Comparison of ENCODE assay signal across 12 mouse cellular contexts in genomic region chr12:24573275-24573580, GRCm38 (mm10). TPM values are rescaled to one million over a fixed set of nuclear protein-coding genes. Genes with fewer than 3 reads are reported as not detected.
A peak's percentile ranks its signal among the peaks of the same experiment; 100 is the strongest.
DNase-seq lines count a peak whose midpoint lies in the region; ATAC-seq lines count a peak whose summit lies in the region.
"Had no signal": no experiment of that assay in that cellular context is flagged by ENCODE, and none has a peak within 500 bp of the region (broad histone marks: within the 10 kb centered on the region; RNA-seq: fewer than 3 reads in every experiment).

No protein-coding gene starts in this region.

- H3K36me3 ChIP-seq in heart, embryonic 12.5 days: peaks cover 15% of the 10 kb centered on the region
- no peaks in the 10 kb centered on the region for H3K36me3 ChIP-seq in kidney, embryonic 15.5 days
- H3K36me3 ChIP-seq in midbrain, embryonic 11.5 days (ENCODE audit: control insufficient read depth, insufficient read depth, low read length): no peaks in the 10 kb centered on the region
- H3K36me3 ChIP-seq in midbrain, embryonic 15.5 days (replicated peaks): no peaks in the 10 kb centered on the region
- H3K36me3 ChIP-seq in stomach, embryonic 16.5 days (ENCODE audit: control insufficient read depth, insufficient read depth, low read length): no peaks in the 10 kb centered on the region
- H3K36me3 ChIP-seq: embryonic facial prominence, embryonic 12.5 days had no signal

- DNase-seq in heart, adult 18-20 months: no peak
- DNase-seq in kidney, postnatal 14 days: no peak
- DNase-seq in midbrain, embryonic 11.5 days (ENCODE audit: low spot score, missing footprints): peak; percentile 86
- DNase-seq in cerebellum, adult 11-12 months: no peak
- DNase-seq: adrenal gland, postnatal 10 days; cerebellum, adult 2 months; lung, postnatal 4 days had no signal

- 53% methylated on average over 3 of the region's 3 CpGs for whole genome bisulfite sequencing in heart, embryonic 12.5 days
- WGBS in kidney, embryonic 15.5 days: 49% methylated on average over 3 of the region's 3 CpGs
- WGBS in midbrain, embryonic 11.5 days: 67% methylated on average over 3 of the region's 3 CpGs
- 63% methylated on average over 3 of the region's 3 CpGs for WGBS in midbrain, embryonic 15.5 days
- 45% methylated on average over 3 of the region's 3 CpGs for WGBS in stomach, embryonic 16.5 days

- H3K4me2 ChIP-seq in heart, embryonic 12.5 days: peak overlapping the region; percentile 86
- peak overlapping the region; percentile 90 for H3K4me2 ChIP-seq in kidney, embryonic 15.5 days
- H3K4me2 ChIP-seq in midbrain, embryonic 11.5 days: no peak overlapping the region
- H3K4me2 ChIP-seq in midbrain, embryonic 15.5 days: no peak overlapping the region
- peak overlapping the region; percentile 61 for H3K4me2 ChIP-seq in stomach, embryonic 16.5 days (ENCODE audit: low read depth, low read length)

- peaks cover 20% of the 10 kb centered on the region for H3K4me1 ChIP-seq in heart, embryonic 12.5 days (replicated peaks)
- peaks cover 35% of the 10 kb centered on the region for H3K4me1 ChIP-seq in kidney, embryonic 15.5 days
- peaks cover 2% of the 10 kb centered on the region; the same call in 1 of the 2 replicates for H3K4me1 ChIP-seq in midbrain, embryonic 11.5 days (ENCODE audit: control insufficient read depth, insufficient read depth, low read length)
- peaks cover 8% of the 10 kb centered on the region; the same call in 1 of the 2 replicates for H3K4me1 ChIP-seq in midbrain, embryonic 15.5 days
- peaks cover 7% of the 10 kb centered on the region for H3K4me1 ChIP-seq in stomach, embryonic 16.5 days (ENCODE audit: control insufficient read depth, insufficient read depth, low read length)

- H3K9ac ChIP-seq in heart, embryonic 12.5 days: peak overlapping the region; percentile 12; the same call in 1 of the 2 replicates
- no peak overlapping the region for H3K9ac ChIP-seq in kidney, embryonic 15.5 days
- H3K9ac ChIP-seq in midbrain, embryonic 11.5 days (ENCODE audit: low read length): no peak overlapping the region
- H3K9ac ChIP-seq in midbrain, embryonic 15.5 days: no peak overlapping the region
- H3K9ac ChIP-seq in stomach, embryonic 16.5 days (ENCODE audit: low read length): no peak overlapping the region
- H3K9ac ChIP-seq: embryonic facial prominence, embryonic 12.5 days had no signal

- ATAC-seq in heart, embryonic 12.5 days (ENCODE audit: insufficient number of reproducible peaks, low FRiP score): no peak
- no peak for ATAC-seq in kidney, embryonic 15.5 days (replicated peaks; ENCODE audit: low FRiP score)
- no peak for ATAC-seq in midbrain, embryonic 11.5 days (ENCODE audit: low FRiP score)
- ATAC-seq in midbrain, embryonic 15.5 days (replicated peaks): no peak
- ATAC-seq in stomach, embryonic 16.5 days (ENCODE audit: insufficient read depth, low FRiP score): no peak

- peaks cover 13% of the 10 kb centered on the region for H3K27me3 ChIP-seq in heart, embryonic 12.5 days (replicated peaks)
- peaks cover 49% of the 10 kb centered on the region for H3K27me3 ChIP-seq in kidney, embryonic 15.5 days
- H3K27me3 ChIP-seq in midbrain, embryonic 11.5 days (ENCODE audit: control insufficient read depth, insufficient read depth, low read length): peaks cover 24% of the 10 kb centered on the region
- H3K27me3 ChIP-seq in midbrain, embryonic 15.5 days (replicated peaks): peaks cover 26% of the 10 kb centered on the region; the same call in 1 of the 2 replicates
- peaks cover 7% of the 10 kb centered on the region; the same call in 1 of the 2 replicates for H3K27me3 ChIP-seq in stomach, embryonic 16.5 days (ENCODE audit: control insufficient read depth, insufficient read depth, low read length)

- peak overlapping the region; percentile 71 for H3K4me3 ChIP-seq in heart, embryonic 12.5 days
- H3K4me3 ChIP-seq in kidney, embryonic 15.5 days (replicated peaks): peak overlapping the region; percentile 67
- H3K4me3 ChIP-seq in midbrain, embryonic 11.5 days (ENCODE audit: low read depth, low read length): no peak overlapping the region
- no peak overlapping the region for H3K4me3 ChIP-seq in midbrain, embryonic 15.5 days
- H3K4me3 ChIP-seq in stomach, embryonic 16.5 days (replicated peaks; ENCODE audit: low read length): peak overlapping the region; percentile 66

- peaks cover 3% of the 10 kb centered on the region; the same call in 1 of the 2 replicates for H3K9me3 ChIP-seq in heart, embryonic 12.5 days (replicated peaks)
- H3K9me3 ChIP-seq in kidney, embryonic 15.5 days (replicated peaks): no peaks in the 10 kb centered on the region
- H3K9me3 ChIP-seq in midbrain, embryonic 11.5 days (ENCODE audit: control insufficient read depth, low read length): no peaks in the 10 kb centered on the region
- H3K9me3 ChIP-seq in midbrain, embryonic 15.5 days: no peaks in the 10 kb centered on the region
- no peaks in the 10 kb centered on the region for H3K9me3 ChIP-seq in stomach, embryonic 16.5 days (replicated peaks; ENCODE audit: control insufficient read depth, low read length)
- H3K9me3 ChIP-seq: embryonic facial prominence, embryonic 12.5 days had no signal

- no peak overlapping the region for H3K27ac ChIP-seq in heart, embryonic 12.5 days (ENCODE audit: poor library complexity, severe bottlenecking)
- no peak overlapping the region for H3K27ac ChIP-seq in kidney, embryonic 15.5 days
- H3K27ac ChIP-seq in midbrain, embryonic 11.5 days (ENCODE audit: low read depth, low read length): no peak overlapping the region
- H3K27ac ChIP-seq in midbrain, embryonic 15.5 days: no peak overlapping the region
- no peak overlapping the region; the same call in 1 of the 2 replicates for H3K27ac ChIP-seq in stomach, embryonic 16.5 days (ENCODE audit: low read length)
- H3K27ac ChIP-seq: embryonic facial prominence, embryonic 12.5 days had no signal

RNA-seq across cellular contexts. Expression of gene Grhl1, which starts 1.1 kb away (rescaled TPM):
- 3.9 and 4.5 TPM in 2 replicates for polyA plus RNA-seq in heart, embryonic 12.5 days (2016; fragmentation: Nextera tagmentation; extraction: Ambion mirVana)
- total RNA-seq in heart, adult 18-20 months (2021): under 1 TPM; 0.35 to 0.54 TPM
- 1.8 and 1.9 TPM in 2 replicates for polyA plus RNA-seq in kidney, embryonic 15.5 days (2015; fragmentation: Nextera tagmentation; extraction: Ambion mirVana)
- 0.63 and 0.68 TPM in 2 replicates for polyA plus RNA-seq in midbrain, embryonic 11.5 days (2014; fragmentation: Nextera tagmentation; extraction: Ambion mirVana)
- polyA plus RNA-seq in midbrain, embryonic 15.5 days (2015; fragmentation: Nextera tagmentation; extraction: Ambion mirVana): 1.0 and 1.1 TPM in 2 replicates
- polyA plus RNA-seq in stomach, embryonic 16.5 days (2015; fragmentation: Nextera tagmentation; extraction: Ambion mirVana): 16.3 and 26.5 TPM in 2 replicates

Comparison
In these comparisons a context has a peak if more than half of its experiments do, and no peak if none do; other contexts are left out.
1. H3K4me2 ChIP-seq: peak in heart, embryonic 12.5 days (single experiment), kidney, embryonic 15.5 days (single experiment) and stomach, embryonic 16.5 days (single experiment); none in midbrain, embryonic 11.5 days (single experiment) and midbrain, embryonic 15.5 days (single experiment).
2. H3K4me3 ChIP-seq: peak in heart, embryonic 12.5 days (single experiment), kidney, embryonic 15.5 days (single experiment) and stomach, embryonic 16.5 days (single experiment); none in midbrain, embryonic 11.5 days (single experiment) and midbrain, embryonic 15.5 days (single experiment).